Mouse (Mus musculus): ENCODE measurements around the gene Sf3b2.
A peak's percentile ranks its signal among the peaks of the same experiment; 100 is the strongest.
"Not testable (repeated sequence)": the region's sequence is repeated elsewhere in the genome, so short reads cannot be mapped to it uniquely, and the experiment has no call there.

Sf3b2 gene

DNA sequence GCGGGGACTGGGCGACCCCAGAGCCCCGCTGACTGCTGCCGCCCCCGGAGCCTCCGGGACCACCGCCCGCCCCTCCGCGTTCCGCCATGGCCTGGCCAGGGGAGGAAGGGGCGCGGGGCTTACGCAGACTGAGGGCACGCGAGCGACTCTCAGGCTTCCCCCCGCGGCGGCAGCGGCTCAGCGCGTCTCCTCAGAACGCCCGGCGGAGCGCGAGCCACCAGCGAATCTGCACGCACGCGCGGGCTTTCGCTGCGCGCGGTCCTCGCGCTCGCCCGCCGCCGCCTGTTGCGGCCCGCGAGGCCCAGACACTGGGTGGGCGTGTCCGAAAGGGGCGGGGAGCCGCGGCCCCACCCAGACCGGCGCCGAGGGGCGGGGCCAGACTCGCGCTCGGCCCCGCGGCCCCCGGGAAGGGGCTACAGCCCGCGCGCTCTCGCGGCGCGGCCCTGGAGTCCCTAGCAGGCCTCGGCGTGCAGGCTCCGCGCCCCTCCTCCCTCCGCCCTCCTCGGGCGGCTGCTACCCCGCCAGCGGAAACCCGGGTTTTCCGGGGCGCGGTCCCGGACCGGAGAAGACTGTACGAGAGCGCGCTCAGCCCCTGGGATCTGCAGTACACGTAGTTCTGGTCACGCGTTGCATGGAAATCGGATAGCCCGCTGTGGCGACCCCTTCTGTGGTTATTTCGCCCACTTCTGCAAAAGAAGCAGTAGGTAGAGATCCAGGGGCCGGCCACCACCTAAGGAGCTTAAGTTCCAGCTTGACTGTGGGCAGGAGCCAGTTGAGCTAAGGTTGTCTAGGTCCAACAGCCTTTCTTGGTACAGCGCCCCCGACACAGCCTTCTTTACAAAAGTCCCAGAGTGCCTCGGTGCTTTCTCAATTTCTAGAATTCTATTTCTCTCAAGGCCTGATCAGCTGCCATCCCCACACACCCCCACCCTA lies 22.2 kb downstream of the Sf3b2 start, which contains the start of gene Pacs1:
TSS of gene Pacs1 (minus strand) at position 319 of the 933 bp plus-strand sequence.
- peak; percentile 75 for DNase-seq (ENCODE audit: low read depth, low spot score)

DNA sequence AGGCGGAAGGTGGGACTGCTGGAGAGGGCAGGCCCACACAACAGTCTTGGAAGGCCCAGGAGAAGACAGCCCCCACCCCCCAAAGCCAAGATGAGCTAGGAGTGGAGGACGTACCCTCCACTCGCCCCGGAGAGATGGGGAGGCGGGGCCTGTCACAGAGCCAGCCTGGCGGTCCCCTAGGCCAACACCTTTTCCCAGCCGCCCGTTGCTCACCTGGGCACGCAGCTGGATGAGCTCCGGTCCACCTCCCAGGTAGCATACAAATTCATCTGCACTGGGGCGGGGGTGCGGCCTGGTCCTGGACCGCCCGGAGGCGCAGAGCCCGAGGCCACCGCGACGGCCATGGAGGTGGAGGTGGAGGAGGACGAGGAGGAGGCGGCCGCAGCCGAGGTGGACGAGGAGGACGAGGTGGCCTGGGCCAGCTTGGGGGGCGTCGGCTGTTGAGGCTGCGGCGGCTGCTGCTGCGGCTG lies 22.9 kb downstream of the Sf3b2 start:
- DNase-seq (ENCODE audit: low read depth, low spot score), result peak; percentile 25

DNA sequence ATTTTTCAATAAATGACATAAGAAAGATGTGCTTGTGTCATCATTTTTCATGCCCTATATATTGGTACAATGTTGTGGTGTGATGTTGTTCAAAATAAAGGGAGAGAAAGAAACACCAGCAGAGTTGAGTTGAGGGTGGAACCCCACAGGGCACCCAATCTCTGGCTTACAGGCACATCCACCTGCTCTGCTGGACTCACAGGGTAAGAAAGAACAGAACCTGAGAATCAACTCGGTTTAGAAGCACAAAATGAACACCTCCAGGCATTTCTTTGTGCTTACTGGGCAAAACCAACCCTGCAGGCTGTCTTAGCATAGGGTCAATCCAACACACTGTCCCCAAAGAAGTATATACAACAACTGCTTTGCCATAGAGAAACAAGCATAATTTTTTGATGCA lies 23.8 kb downstream of the Sf3b2 start:
- DNase-seq (ENCODE audit: low read depth, low spot score), result no peak

DNA sequence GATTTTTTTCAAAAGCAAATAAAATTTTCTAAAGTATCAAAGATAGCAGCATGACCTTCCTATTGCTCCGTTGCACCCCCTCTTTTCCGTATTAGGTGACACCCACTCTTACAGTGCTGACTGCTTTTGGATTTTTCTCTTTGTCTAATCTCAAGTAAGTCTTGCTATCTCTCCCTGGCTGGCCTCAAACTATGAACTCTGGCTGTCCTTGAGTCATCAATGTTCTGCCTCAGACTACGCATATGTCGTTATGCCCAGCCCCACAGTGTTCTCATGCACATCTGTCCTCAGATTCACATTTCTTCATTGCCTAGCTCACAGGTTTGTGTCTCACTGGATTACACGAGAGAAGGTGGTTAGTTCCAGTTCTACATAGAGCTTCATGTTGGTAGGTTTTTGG lies 25.9 kb downstream of the Sf3b2 start:
- no peak for DNase-seq (ENCODE audit: low read depth, low spot score)

DNA sequence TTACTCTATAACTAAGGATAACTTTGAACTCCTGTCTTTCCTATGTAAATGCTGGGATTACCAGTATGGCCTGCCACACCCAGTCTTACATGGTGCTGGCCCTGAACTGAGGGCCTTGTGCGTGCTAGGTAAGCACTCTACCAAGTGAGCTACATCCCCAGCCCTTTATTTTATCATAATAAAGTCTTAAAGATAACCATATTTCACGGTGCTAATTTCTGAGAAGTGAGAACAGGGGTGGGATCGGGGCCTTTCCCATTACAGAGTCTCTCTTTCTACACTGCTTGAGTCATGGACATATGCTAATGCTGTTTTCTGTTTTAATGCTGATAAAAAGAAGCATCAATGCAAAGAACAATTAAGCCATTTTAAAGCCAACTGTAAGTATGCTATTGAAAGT lies 26.4 kb downstream of the Sf3b2 start:
- no peak for DNase-seq (ENCODE audit: low read depth, low spot score)

DNA sequence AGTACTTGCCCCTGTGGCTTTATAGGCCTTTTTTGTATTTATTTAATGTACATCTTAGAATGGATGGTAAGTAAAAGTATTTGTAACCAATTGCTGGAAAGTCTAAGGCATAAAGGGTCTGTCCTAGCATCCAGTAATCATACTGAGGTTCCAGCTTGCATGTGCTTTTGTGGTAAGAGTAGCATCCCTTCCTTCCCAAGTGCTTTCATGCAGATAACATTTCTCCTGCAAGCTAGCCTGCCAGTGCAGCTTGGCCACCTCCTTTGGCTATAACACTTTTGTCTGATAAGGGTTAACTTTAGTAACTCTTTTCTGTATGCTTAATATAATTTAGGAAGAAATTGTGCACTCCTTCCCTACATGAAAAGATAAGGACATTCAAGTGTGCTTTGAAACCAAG lies 27.2 kb downstream of the Sf3b2 start:
- no peak for DNase-seq (ENCODE audit: low read depth, low spot score)

DNA sequence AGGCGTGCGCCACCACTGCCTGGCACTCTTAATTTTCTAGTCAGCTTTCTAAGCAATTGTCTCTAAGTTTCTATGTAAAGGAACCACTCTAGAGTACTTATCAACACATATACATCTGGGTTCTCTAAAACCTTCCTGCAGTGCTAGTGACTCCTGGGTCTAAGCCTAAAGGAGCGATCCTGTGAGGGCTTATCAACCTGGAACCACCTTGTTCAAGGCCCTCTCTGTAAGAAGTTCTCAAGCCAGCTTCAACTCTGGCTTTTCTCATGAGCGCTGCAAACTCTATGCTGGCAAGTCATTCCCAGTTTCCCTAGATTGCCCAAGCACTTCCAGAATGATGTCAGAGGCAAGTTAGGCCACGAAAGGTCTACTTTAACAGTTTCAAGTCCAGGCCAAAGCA lies 28.2 kb downstream of the Sf3b2 start:
- DNase-seq (ENCODE audit: low read depth, low spot score), result no peak

DNA sequence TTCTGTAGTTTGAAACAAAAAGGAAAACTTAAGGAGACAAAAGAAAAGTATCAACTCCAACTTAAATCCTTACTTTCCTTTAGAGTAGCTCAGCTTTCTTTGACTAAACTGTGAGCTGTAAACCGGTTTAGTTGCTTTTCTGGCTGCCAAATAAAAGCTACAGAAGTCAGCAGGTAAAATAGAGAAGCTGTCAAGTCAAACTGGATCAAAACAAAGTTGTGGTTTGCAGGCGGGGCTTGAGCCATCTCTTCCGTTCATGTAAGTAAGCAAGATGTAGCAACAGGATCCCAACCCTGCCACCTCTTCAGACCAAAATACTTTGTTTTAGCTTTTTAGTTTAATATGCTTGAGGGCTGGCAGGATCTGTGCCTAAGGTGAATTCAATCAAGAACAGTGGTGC lies 38.1 kb downstream of the Sf3b2 start:
- DNase-seq (ENCODE audit: low read depth, low spot score), result no peak

DNA sequence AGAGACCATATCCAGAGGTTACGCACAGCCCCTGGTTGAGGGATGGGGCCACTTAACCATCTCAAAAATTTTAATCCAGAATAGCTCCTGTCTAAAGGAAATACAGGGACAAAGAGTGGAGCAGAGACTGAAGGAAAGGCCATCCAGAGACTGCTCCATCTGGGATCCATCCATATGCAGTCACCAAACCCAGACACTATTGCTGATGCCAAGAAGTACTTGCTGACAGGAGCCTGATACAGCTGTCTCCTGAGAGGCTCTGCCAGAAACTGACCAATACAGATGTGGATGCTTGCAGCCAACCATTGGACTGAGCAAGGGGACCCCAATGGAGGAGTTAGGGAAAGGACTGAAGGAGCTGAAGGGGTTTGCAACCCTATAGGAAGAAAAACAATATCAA lies 58.3 kb downstream of the Sf3b2 start:
- not testable (repeated sequence) for DNase-seq (ENCODE audit: low read depth, low spot score)

DNA sequence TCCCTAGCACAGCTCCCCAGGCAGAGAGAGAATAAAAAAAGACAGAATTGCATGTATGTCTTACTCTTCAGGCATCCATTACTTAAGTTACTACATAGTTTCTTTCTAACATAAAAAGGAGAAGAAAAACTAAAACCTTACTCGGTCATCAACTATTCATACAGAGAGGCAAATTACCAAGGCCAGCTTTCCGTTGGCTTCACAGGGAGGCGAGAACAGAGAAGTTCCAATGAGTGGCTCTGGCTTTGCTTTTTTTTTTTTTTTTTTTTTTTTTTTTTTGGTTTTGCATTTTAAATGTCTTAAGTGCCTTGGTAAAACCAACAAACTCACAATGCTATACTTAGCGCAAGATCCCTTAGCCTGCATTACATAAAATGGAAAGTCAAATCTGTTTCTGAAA lies 62.6 kb downstream of the Sf3b2 start:
- no peak for DNase-seq (ENCODE audit: low read depth, low spot score)

DNA sequence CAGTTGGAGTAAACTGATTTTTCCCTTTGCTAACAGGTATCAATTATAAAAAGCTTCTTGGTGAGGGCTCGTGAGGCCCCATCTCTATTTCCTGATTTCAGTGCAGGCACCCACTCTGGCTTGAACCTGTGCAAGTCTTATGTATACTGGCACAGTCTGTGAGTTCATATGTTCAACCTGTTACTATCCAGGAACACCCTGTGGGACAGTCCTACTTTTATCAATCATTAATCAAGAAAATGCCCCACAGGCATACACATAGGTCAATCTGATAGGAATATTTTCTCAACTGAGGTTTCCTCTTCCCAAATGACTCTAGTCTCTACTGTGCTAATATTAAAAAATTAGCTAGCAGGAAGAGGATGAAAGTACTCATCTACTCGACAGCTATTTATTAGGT lies 65.1 kb downstream of the Sf3b2 start:
- no peak for DNase-seq (ENCODE audit: low read depth, low spot score)

DNA sequence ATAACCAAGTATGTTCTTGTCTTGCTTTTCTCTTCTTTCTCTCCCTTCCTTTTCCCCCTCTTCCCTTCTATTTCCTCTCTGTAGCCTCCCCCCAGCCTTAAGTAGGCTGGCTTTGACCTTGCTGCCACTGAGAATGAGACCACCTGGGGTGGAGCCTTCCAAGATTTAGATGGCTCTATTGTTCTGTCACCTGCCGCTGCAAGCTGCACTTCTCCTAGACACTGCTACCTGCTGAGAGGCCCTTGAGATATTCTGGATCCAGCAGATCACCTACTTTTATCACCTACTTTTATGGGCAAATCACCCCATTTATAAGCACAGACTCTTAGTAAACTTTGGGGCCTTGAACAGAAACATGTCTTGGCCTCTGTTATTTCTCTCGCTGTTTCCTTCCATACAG lies 70.6 kb downstream of the Sf3b2 start:
- peak; percentile 94 for DNase-seq (ENCODE audit: low read depth, low spot score)

DNA sequence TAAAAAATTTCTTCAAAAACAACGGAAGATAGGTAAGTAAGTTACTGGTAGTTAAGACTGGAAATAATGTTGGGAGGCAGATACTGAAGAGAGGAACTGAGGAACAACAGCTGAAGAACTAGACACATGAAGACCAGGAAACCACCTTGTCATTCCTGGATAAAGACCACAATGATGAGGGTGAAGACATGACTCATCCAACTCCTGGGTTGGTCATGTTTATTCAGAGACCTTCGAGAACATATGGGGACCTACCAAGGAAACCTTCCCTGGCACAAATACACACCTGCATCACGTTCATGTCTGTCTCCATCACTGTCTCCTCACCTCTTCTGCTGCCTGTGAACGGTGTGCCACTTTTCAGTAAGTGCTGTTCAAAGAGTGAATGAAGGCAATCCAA lies 71.2 kb downstream of the Sf3b2 start:
- DNase-seq (ENCODE audit: low read depth, low spot score), result no peak

Data from ES-CJ7 (cell line).